24 mouse cellular contexts compared by ENCODE assay signal in the genomic region with DNA sequence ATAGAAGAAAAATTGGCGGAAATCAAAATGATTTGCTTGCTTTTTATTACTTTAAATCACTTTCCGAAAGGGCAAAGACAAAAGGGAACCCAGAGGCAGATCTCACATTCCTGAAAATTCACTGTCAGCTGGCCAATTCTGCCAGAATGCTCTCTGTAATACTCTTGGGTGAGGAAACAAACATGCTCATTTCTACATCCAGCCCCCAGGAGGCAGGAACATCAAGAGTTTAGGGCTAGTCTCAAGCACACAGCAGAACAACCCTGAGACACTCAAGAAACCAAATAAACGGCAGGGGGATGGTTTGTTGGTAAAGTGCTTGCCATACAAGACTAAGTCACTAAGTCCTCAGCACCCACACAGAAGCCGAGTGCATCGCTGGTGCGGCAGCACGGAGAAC. TPM values are rescaled to one million over a fixed set of nuclear protein-coding genes. Genes with fewer than 3 reads are reported as not detected.
DNase-seq lines count a peak whose midpoint lies in the region; ATAC-seq lines count a peak whose summit lies in the region.
"Had no signal": no experiment of that assay in that cellular context is flagged by ENCODE, and none has a peak within 500 bp of the region (broad histone marks: within the 10 kb centered on the region; RNA-seq: fewer than 3 reads in every experiment).

No protein-coding gene starts in this region.

- no peaks in the 10 kb centered on the region for H3K9me3 ChIP-seq in forebrain, embryonic 15.5 days
- no peaks in the 10 kb centered on the region for H3K9me3 ChIP-seq in forebrain, embryonic 10.5 days
- no peaks in the 10 kb centered on the region for H3K9me3 ChIP-seq in intestine, embryonic 15.5 days
- H3K9me3 ChIP-seq: embryonic facial prominence, embryonic 15.5 days; G1E; heart, embryonic 15.5 days; hindbrain, embryonic 13.5 days had no signal

- H3K27ac ChIP-seq in forebrain, embryonic 15.5 days (replicated peaks): peak overlapping the region; percentile 88; the same call in 1 of the 2 replicates
- no peak overlapping the region for H3K27ac ChIP-seq in forebrain, embryonic 10.5 days
- H3K27ac ChIP-seq in intestine, embryonic 15.5 days: no peak overlapping the region
- H3K27ac ChIP-seq: embryonic facial prominence, embryonic 15.5 days; heart, adult 2 months; heart, embryonic 15.5 days; hindbrain, embryonic 13.5 days; hindbrain, postnatal 0 days had no signal

- 92% methylated on average over 7 of the region's 7 CpGs for WGBS in forebrain, embryonic 15.5 days
- WGBS in forebrain, embryonic 10.5 days: 95% methylated on average over 7 of the region's 7 CpGs
- 90% methylated on average over 7 of the region's 7 CpGs for WGBS in intestine, embryonic 15.5 days

- DNase-seq in forebrain, embryonic 10.5 days (ENCODE audit: extremely low spot score, low spot score): no peak
- peak; percentile 47 for DNase-seq in lung, postnatal 10 days
- no peak for DNase-seq in lung, postnatal 4 days
- DNase-seq in NIH3T3 (ENCODE audit: low read depth): peak; percentile 46
- DNase-seq in cerebellum, postnatal 4 days (ENCODE audit: low spot score in 2 of 2): no peak
- DNase-seq: adrenal gland, adult 8-10 months; cerebellum, adult 2 months; cerebellum, postnatal 10 days; embryo, embryonic 11 days; gastrocnemius, postnatal 10 days; heart, adult 2 months; heart, postnatal 14 days; kidney, adult 2 months had no signal

- peaks cover 28% of the 10 kb centered on the region for H3K4me1 ChIP-seq in forebrain, embryonic 15.5 days
- no peaks in the 10 kb centered on the region; the same call in 1 of the 2 replicates for H3K4me1 ChIP-seq in forebrain, embryonic 10.5 days
- H3K4me1 ChIP-seq in intestine, embryonic 15.5 days (replicated peaks): no peaks in the 10 kb centered on the region
- H3K4me1 ChIP-seq: embryonic facial prominence, embryonic 15.5 days; heart, embryonic 15.5 days had no signal

- no peak overlapping the region for H3K9ac ChIP-seq in forebrain, embryonic 15.5 days (replicated peaks)
- no peak overlapping the region for H3K9ac ChIP-seq in intestine, embryonic 15.5 days
- H3K9ac ChIP-seq: embryonic facial prominence, embryonic 15.5 days; heart, embryonic 15.5 days; hindbrain, embryonic 13.5 days had no signal

- H3K36me3 ChIP-seq in forebrain, embryonic 15.5 days: no peaks in the 10 kb centered on the region
- H3K36me3 ChIP-seq in forebrain, embryonic 10.5 days (replicated peaks): peaks cover 11% of the 10 kb centered on the region; the same call in 1 of the 2 replicates
- H3K36me3 ChIP-seq in intestine, embryonic 15.5 days: no peaks in the 10 kb centered on the region
- H3K36me3 ChIP-seq: embryonic facial prominence, embryonic 15.5 days had no signal

- H3K4me3 ChIP-seq in forebrain, embryonic 15.5 days: no peak overlapping the region
- H3K4me3 ChIP-seq in forebrain, embryonic 10.5 days: no peak overlapping the region
- no peak overlapping the region for H3K4me3 ChIP-seq in intestine, embryonic 15.5 days (replicated peaks)
- H3K4me3 ChIP-seq: embryonic facial prominence, embryonic 15.5 days; erythroblast, embryonic 14.5 days; heart, adult 2 months; heart, embryonic 15.5 days; hindbrain, embryonic 13.5 days had no signal

- no peak overlapping the region for H3K4me2 ChIP-seq in forebrain, embryonic 15.5 days (replicated peaks)
- H3K4me2 ChIP-seq in intestine, embryonic 15.5 days (replicated peaks): no peak overlapping the region
- H3K4me2 ChIP-seq: embryonic facial prominence, embryonic 15.5 days; heart, embryonic 11.5 days; heart, embryonic 15.5 days; hindbrain, embryonic 13.5 days had no signal

- H3K27me3 ChIP-seq in forebrain, embryonic 15.5 days: no peaks in the 10 kb centered on the region
- no peaks in the 10 kb centered on the region for H3K27me3 ChIP-seq in forebrain, embryonic 10.5 days (ENCODE audit: poor library complexity, severe bottlenecking)
- H3K27me3 ChIP-seq in intestine, embryonic 15.5 days (replicated peaks): no peaks in the 10 kb centered on the region
- H3K27me3 ChIP-seq: embryonic facial prominence, embryonic 15.5 days; heart, embryonic 15.5 days; hindbrain, embryonic 13.5 days had no signal

- ATAC-seq in forebrain, embryonic 15.5 days (replicated peaks): no peak
- ATAC-seq in intestine, embryonic 15.5 days: no peak
- ATAC-seq: forebrain, embryonic 16.5 days; hindbrain, postnatal 0 days; intestine, embryonic 16.5 days had no signal

RNA-seq across cellular contexts. Expression of gene Stam2, which starts 9.5 kb away (rescaled TPM):
- polyA plus RNA-seq in forebrain, embryonic 15.5 days (2015; fragmentation: Nextera tagmentation; extraction: Ambion mirVana): 45.6 and 46.5 TPM in 2 replicates
- polyA plus RNA-seq in forebrain, embryonic 10.5 days (2016; fragmentation: Nextera tagmentation; extraction: Ambion mirVana): 31.2 and 34.0 TPM in 2 replicates
- 30.3 and 34.4 TPM in 2 replicates for polyA plus RNA-seq in intestine, embryonic 15.5 days (2015; fragmentation: Nextera tagmentation; extraction: Ambion mirVana)

RNA-seq across cellular contexts. Expression of gene Cacnb4, which starts 56.0 kb away (rescaled TPM):
- polyA plus RNA-seq in forebrain, embryonic 15.5 days (2015; fragmentation: Nextera tagmentation; extraction: Ambion mirVana): 12.5 and 12.7 TPM in 2 replicates
- polyA plus RNA-seq in forebrain, embryonic 10.5 days (2016; fragmentation: Nextera tagmentation; extraction: Ambion mirVana): 0.50 and 1.1 TPM in 2 replicates
- polyA plus RNA-seq in intestine, embryonic 15.5 days (2015; fragmentation: Nextera tagmentation; extraction: Ambion mirVana): 0.83 and 0.89 TPM in 2 replicates
- polyA plus RNA-seq: erythroblast, embryonic 14.5 days had no signal

Comparison
In these comparisons a context has a peak if more than half of its experiments do, and no peak if none do; other contexts are left out.
1. DNase-seq: peak in lung, postnatal 10 days (single experiment) and NIH3T3 (single experiment); none in forebrain, embryonic 10.5 days (single experiment), lung, postnatal 4 days (0 of 2) and cerebellum, postnatal 4 days (0 of 2).